Mouse (Mus musculus) lung, embryonic 16.5 days (tissue): ENCODE data around the gene Ccdc136. TPM values are rescaled to one million over a fixed set of nuclear protein-coding genes. Genes with fewer than 3 reads are reported as not detected.

Experiments used
- ATAC-seq: fragments of 200-750 bp; cut with Nextera tagmentation; 2 replicates; pipeline ENCODE4 v1.8.0; 2017; ENCODE audit warnings: low read depth, mild to moderate bottlenecking, moderate library complexity
- H3K27ac ChIP-seq: fragments of 300-500 bp; sonication (generic); 2 replicates; pipeline ENCODE4 v1.5.1; 2014; ENCODE audit warnings: mild to moderate bottlenecking, control low read depth, low read length
- H3K27me3 ChIP-seq: fragments of 300-500 bp; sonication (generic); 2 replicates; pipeline ENCODE4 v1.6.1; 2014; ENCODE audit warnings: low read depth, low read length, mixed read lengths; ENCODE audit not compliant: control insufficient read depth, insufficient read depth
- H3K36me3 ChIP-seq: fragments of 300-500 bp; sonication (generic); 2 replicates; pipeline ENCODE4 v1.6.1; 2014; ENCODE audit warnings: low read length; ENCODE audit not compliant: control insufficient read depth, insufficient read depth
- H3K4me1 ChIP-seq: fragments of 300-500 bp; sonication (generic); replicated peaks from 2 replicates; pipeline ENCODE4 v1.6.1; 2014; ENCODE audit warnings: low read length, mixed read lengths; ENCODE audit not compliant: control insufficient read depth, insufficient read depth
- H3K4me2 ChIP-seq: fragments of 300-500 bp; sonication (generic); 2 replicates; pipeline ENCODE4 v1.6.1; 2014; ENCODE audit warnings: low read depth, low read length, control low read depth
- H3K4me3 ChIP-seq: fragments of 300-500 bp; sonication (generic); 2 replicates; pipeline ENCODE4 v1.5.1; 2014; ENCODE audit warnings: mild to moderate bottlenecking, low read length, control low read depth
- H3K9ac ChIP-seq: fragments of 300-500 bp; sonication (generic); 2 replicates; pipeline ENCODE4 v1.6.1; 2014; ENCODE audit warnings: low read length, control low read depth
- H3K9me3 ChIP-seq: fragments of 300-500 bp; sonication (generic); 2 replicates; pipeline ENCODE4 v1.6.1; 2016; ENCODE audit warnings: low read length; ENCODE audit not compliant: control insufficient read depth
- WGBS: fragments of 180-500 bp; shearing (Covaris S2); extraction: QIAGEN DNeasy Blood & Tissue Kit; methylation state at CpG from one replicate; pipeline ENCODE4 v1.1.7; 2014; 5-methylcytosine and 5-hydroxymethylcytosine counted together
- polyA plus RNA-seq: library from polyadenylated mRNA; unstranded; fragments of >200 nt; fragmentation: Nextera tagmentation; extraction: Ambion mirVana; gene quantifications from 2 replicates; pipeline ENCODE4 v1.2.1, GENCODE M21; 2015

The Ccdc136 gene
- polyA plus RNA-seq, 1 experiment from 2014 or later, result 13.8 TPM

DNA sequence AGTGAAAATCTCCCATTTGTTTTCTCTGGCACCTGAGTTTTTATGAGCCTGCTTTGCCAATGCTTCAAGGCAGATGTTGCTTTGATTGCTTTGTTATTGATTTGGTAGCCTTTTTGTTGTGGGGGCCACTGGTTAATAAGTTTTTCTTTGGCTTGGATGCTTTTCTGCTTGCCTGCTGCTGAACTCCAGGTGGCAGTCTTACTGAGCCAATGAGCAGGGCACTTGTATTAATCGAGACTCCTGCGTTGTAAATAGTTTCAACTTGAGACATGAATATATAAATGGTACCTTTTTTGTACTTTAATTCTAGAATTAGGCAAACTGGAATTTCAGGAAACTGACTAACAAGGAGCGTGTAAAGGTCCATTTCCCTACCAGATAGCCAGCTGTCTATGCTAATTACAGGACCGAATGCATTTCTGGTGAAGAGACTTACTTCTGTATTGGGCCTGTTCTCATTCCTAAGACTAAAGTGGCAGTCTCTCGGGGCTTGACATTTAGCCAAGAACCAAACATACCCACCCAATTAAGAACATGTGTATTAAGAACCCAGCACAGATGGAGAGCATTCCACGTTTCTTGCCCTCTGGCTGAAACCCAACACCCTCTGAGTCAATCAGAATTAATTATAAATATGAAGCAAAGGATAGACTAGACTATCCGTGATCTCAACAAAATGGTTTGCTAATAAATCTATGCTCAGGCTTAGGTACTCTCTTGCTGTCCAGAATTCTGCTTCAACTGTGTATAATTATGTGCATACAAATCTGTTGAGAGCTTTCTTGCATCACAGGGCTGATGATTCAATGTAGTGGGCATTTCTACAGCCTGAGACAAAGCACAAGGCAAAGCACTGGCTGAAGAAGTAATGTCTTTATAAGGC lies 33.6 kb upstream of the Ccdc136 start:
- H3K4me2 ChIP-seq, result no peak overlapping the region
- no peak overlapping the region for H3K4me3 ChIP-seq
- no peaks in the 10 kb centered on the region for H3K4me1 ChIP-seq
- no peaks in the 10 kb centered on the region for H3K27me3 ChIP-seq
- H3K9me3 ChIP-seq, result no peaks in the 10 kb centered on the region
- no peak for ATAC-seq
- WGBS, result 67% methylated on average over 7 of the region's 7 CpGs
- peaks cover 31% of the 10 kb centered on the region for H3K36me3 ChIP-seq
- no peak overlapping the region for H3K27ac ChIP-seq
- H3K9ac ChIP-seq, result no peak overlapping the region

GRCm38 (mm10) chr6:29363129-29363515 lies 33.0 kb upstream of the Ccdc136 start:
- Histone ChIP-seq H3K27me3 (no peaks in the 10 kb centered on the region), H3K4me1 (no peaks in the 10 kb centered on the region), H3K4me2 (no peak overlapping the region), H3K9ac (no peak overlapping the region), H3K27ac (no peak overlapping the region), H3K36me3 (peaks cover 29% of the 10 kb centered on the region), H3K9me3 (no peaks in the 10 kb centered on the region), H3K4me3 (no peak overlapping the region)
- WGBS, result 82% methylated on average over 3 of the region's 3 CpGs
- ATAC-seq, result no peak

- Histone ChIP-seq H3K4me2 (no peak overlapping the region), H3K4me1 (no peaks in the 10 kb centered on the region), H3K27me3 (no peaks in the 10 kb centered on the region), H3K36me3 (peaks cover 29% of the 10 kb centered on the region), H3K27ac (no peak overlapping the region), H3K4me3 (no peak overlapping the region), H3K9ac (no peak overlapping the region), H3K9me3 (no peaks in the 10 kb centered on the region)
- 87% methylated on average over 1 of the region's 1 CpGs for whole genome bisulfite sequencing
- ATAC-seq, result no peak
These were observed 30.8 kb upstream of the Ccdc136 start for GRCm38 (mm10) chr6:29365277-29365676.

DNA sequence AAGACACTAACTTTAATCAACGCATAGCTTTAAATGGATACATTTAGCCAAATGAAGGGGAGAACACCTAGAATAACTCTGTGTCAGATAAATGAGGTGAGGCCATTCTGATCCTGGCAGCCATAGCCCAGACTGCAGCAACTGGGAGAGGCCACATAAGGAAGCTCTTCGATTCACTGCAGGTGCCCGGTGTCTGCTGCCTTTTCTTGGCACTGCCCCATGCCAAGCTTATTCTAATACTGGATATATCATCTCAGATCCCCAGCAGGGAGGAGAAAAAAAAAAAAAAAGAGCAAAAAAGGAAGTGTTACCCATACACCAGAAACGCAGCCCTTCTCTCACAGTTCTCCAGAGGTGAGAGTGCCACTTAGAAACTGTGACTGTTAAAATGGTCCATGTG lies 18.7 kb upstream of the Ccdc136 start:
- H3K36me3 ChIP-seq, result peaks cover 37% of the 10 kb centered on the region
- no peak overlapping the region for H3K4me2 ChIP-seq
- no peak overlapping the region for H3K27ac ChIP-seq
- 85% methylated on average over 4 of the region's 4 CpGs for WGBS
- no peaks in the 10 kb centered on the region for H3K9me3 ChIP-seq
- no peak for ATAC-seq
- H3K27me3 ChIP-seq, result no peaks in the 10 kb centered on the region
- no peaks in the 10 kb centered on the region for H3K4me1 ChIP-seq
- H3K9ac ChIP-seq, result no peak overlapping the region
- H3K4me3 ChIP-seq, result no peak overlapping the region

- Histone ChIP-seq H3K4me2 (no peak overlapping the region), H3K4me1 (no peaks in the 10 kb centered on the region), H3K27me3 (no peaks in the 10 kb centered on the region), H3K9me3 (no peaks in the 10 kb centered on the region), H3K36me3 (peaks cover 27% of the 10 kb centered on the region), H3K9ac (no peak overlapping the region), H3K27ac (no peak overlapping the region), H3K4me3 (no peak overlapping the region)
- ATAC-seq, result no peak
- 91% methylated on average over 10 of the region's 10 CpGs for WGBS
These were observed 17.4 kb upstream of the Ccdc136 start for GRCm38 (mm10) chr6:29378678-29379077.

GRCm38 (mm10) chr6:29379954-29380353 lies 16.2 kb upstream of the Ccdc136 start:
- Histone ChIP-seq H3K4me2 (no peak overlapping the region), H3K9ac (no peak overlapping the region), H3K4me3 (no peak overlapping the region), H3K4me1 (no peaks in the 10 kb centered on the region), H3K27ac (no peak overlapping the region), H3K36me3 (peaks cover 19% of the 10 kb centered on the region), H3K9me3 (no peaks in the 10 kb centered on the region), H3K27me3 (no peaks in the 10 kb centered on the region)
- no peak for ATAC-seq
- 93% methylated on average over 6 of the region's 6 CpGs for WGBS

- H3K9me3 ChIP-seq, result no peaks in the 10 kb centered on the region
- H3K4me3 ChIP-seq, result no peak overlapping the region
- H3K27ac ChIP-seq, result no peak overlapping the region
- WGBS, result 44% methylated on average over 2 of the region's 2 CpGs
- ATAC-seq, result no peak
- no peak overlapping the region for H3K4me2 ChIP-seq
- peaks cover 3% of the 10 kb centered on the region; the same call in 1 of the 2 replicates for H3K36me3 ChIP-seq
- no peaks in the 10 kb centered on the region for H3K27me3 ChIP-seq
- H3K4me1 ChIP-seq, result peaks cover under 1% of the 10 kb centered on the region; the same call in 1 of the 2 replicates
- H3K9ac ChIP-seq, result no peak overlapping the region
These were observed 13.7 kb upstream of the Ccdc136 start for GRCm38 (mm10) chr6:29382442-29382841.

- 4% methylated on average over 12 of the region's 12 CpGs for WGBS
- Histone ChIP-seq H3K27me3 (no peaks in the 10 kb centered on the region), H3K9me3 (no peaks in the 10 kb centered on the region), H3K36me3 (no peaks in the 10 kb centered on the region), H3K9ac (peak within 1 kb of the TSS; percentile 34), H3K4me2 (peak within 1 kb of the TSS; percentile 52), H3K4me1 (peaks cover 13% of the 10 kb centered on the region), H3K27ac (peak within 1 kb of the TSS; percentile 62), H3K4me3 (peak within 1 kb of the TSS; percentile 44)
- ATAC-seq, result peak; percentile 80
These were observed 8.0 kb upstream of the Ccdc136 start, which contains the start of gene Opn1sw for GRCm38 (mm10) chr6:29388052-29388518. TSS of gene Opn1sw (minus strand) at chr6:29388468.

GRCm38 (mm10) chr6:29388606-29389080 lies 7.5 kb upstream of the Ccdc136 start:
- peak overlapping the region; percentile 62 for H3K27ac ChIP-seq
- WGBS, result 2% methylated on average over 11 of the region's 11 CpGs
- H3K4me3 ChIP-seq, result peak overlapping the region; percentile 44

More at GRCm38 (mm10) chr6:29388606-29389080, 7.5 kb upstream of the Ccdc136 start:
- H3K36me3 ChIP-seq, result no peaks in the 10 kb centered on the region
- H3K27me3 ChIP-seq, result no peaks in the 10 kb centered on the region
- ATAC-seq, result peak; percentile 98
- peak overlapping the region; percentile 52 for H3K4me2 ChIP-seq
- H3K4me1 ChIP-seq, result peaks cover 13% of the 10 kb centered on the region
- H3K9ac ChIP-seq, result peak overlapping the region; percentile 25
- no peaks in the 10 kb centered on the region for H3K9me3 ChIP-seq
